Mouse (Mus musculus): Measurements from ENCODE around the gene Ap5s1.

Ap5s1 gene

DNA sequence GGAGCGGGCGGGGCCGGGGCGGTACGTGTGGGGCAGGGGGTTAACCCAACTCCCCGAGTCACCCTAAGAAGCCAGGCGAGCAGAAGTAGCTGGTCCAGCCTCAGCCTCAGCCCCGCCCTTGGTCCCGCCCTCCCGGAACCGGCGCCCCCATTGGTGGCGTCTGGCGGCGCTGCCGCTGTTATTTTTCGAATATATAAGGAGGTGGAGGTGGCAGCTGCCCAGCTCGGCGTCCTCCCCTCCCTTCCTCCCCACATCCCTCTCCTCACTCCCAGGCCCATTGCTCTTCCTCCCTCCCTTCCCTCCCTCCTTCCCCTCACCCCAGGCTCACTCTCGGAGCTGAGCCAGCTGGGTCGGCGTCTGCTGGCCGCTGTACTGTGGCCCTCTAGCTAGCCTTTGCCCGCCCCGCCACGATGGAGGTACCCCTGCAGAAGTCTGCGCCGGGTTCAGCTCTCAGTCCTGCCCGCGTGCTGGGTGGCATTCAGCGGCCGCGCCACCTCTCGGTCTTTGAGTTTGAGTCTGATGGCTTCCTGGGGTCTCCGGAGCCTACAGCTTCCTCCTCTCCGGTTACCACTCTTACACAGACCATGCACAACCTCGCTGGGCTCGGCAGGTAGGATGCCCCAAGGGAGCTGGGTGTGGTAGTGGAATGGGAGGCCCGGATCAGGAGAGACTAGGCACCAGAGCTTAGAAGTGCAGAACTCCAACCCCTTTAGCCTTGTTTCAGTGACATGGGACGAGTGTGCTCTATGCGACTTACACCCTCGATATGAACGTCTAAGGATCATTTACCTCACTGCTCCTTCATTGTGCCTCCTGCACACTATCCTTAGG, 19.9 kb upstream of the Ap5s1 start, which contains the start of the genes Cdc25b and Spef1:
TSS of gene Cdc25b (plus strand) at position 179 of the 831 bp plus-strand sequence.
TSS of gene Spef1 (minus strand) at position 512 of the 831 bp plus-strand sequence.
- DNase-seq (ENCODE audit: inconsistent age in 2 of 2, low spot score in 1 of 2) = peak; percentile 85 to 94

DNA sequence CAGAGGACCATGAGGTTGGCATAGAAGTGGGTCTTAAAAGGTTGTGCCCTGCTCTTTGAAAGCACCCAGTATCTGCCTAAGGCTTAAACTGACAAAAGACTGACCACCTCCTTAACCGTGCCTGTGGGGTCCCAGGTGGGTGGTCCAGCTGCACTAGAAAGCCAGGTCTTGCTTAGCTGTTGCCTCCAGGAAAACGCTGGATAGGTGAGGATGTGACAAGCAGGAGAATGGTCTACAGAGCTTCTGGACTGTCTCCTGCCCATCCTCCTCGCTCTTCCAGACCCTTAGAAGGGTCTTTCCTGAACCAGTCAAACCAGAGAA, 19.3 kb upstream of the Ap5s1 start:
- DNase-seq (ENCODE audit: inconsistent age in 2 of 2, low spot score in 1 of 2) = no peak

DNA sequence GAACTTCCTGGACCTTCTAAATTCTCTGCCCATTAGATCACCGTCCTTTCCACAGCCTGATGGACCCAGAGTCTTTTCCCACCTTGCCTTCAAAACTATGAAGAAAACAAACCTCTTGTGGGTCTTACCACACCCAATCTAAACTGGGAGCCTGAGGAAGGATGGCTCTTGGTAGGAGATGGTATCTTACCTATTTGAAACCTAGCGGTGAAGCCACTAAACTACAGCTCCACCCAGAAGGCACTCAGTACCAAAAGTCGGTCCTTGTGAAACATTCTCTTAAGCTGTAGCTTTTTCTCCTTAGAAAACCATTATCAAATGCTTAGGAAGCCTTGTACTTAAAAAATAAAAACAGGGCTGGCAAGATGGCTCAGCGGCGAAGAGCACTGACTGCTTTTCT, 18.6 kb upstream of the Ap5s1 start:
- no peak for DNase-seq (ENCODE audit: inconsistent age in 2 of 2, low spot score in 1 of 2)

DNA sequence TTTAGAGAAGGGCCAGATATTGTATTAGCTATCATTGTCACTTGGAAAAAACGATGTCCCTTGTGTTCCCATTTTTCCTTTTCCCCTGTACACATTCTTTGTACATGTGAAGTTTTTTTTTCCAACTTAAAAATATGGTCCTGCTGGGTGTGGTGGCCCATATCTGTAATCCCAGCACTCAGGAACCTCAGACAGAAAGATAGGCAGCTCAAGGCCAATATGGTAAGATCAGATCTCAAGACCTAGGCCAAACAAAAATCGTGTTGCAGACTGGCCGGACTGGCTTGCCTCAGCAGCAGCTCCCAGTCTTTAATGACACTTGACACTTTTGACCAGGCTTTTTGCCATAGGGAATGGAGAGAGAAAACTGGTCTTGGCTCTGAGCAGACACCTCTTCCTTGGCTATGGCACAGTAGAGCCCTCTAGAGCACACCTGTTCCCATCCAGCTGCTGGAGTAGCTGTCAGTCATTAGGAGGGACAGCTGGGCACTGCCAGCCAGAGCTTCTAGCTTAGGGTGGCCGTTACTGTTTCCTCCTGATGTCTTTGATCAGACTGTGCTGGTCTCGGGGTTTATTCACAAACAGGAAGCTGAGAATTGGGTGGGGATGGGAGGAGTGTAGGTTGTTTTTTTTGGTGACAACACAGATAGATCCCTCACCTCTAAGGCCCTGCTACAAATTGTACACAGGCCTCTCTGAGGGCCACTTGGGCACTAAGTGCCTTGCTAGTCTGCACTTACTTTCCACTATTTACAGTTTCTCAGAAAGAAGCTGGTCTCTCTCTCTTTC, 17.2 kb upstream of the Ap5s1 start:
- no peak for DNase-seq (ENCODE audit: inconsistent age in 2 of 2, low spot score in 1 of 2)

DNA sequence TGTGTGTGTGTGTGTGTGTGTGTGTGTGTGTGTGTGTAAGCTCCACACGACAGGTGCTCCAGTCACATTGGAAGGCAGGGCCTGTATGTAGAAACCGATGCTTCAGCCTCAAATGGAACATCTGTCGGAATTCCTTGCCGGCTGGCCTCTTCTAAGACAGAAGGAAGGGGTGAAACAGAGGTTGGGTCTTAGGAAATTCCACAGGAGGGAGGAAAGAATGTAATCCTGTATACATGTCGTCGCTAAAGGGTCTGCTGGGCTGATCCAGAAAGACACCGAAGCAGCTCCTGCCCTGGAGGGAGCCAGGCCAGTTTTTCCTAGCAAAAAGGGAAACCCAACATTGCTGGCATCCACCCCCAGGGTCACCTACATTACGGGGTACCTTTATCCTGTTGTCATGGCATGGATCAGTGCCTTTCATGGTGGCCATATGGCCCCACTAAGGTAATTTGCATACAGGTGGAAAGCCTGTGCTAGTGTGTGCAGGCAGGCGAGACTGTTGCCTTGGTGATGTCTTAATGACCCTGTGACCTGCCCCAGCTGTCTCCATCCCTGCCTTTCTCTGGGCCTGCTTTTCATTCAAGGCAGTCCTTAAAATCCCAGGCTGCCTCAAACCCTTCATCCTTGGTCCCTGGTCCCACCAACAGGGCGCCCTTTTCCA, 16.4 kb upstream of the Ap5s1 start:
- DNase-seq (ENCODE audit: inconsistent age in 2 of 2, low spot score in 1 of 2) = no peak

DNA sequence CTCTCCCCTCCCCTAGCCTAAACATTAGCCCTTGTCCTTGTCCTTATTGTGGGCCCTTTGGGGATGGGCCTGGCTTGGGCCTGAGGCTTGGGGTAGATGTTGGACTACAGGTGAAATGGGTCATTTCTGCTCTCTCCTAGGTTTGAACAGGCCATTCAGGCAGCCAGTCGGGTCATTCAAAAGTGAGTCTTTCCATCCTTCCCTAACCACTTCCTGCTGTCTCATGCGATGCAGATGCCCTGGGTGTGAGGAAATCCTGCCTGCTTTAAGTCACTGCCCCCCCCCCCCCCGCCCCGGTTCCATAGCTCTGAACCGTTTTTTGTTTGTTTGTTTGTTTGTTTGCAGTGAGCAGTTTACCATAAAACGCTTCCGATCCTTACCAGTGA, 15.9 kb upstream of the Ap5s1 start:
- DNase-seq (ENCODE audit: inconsistent age in 2 of 2, low spot score in 1 of 2) = no peak

DNA sequence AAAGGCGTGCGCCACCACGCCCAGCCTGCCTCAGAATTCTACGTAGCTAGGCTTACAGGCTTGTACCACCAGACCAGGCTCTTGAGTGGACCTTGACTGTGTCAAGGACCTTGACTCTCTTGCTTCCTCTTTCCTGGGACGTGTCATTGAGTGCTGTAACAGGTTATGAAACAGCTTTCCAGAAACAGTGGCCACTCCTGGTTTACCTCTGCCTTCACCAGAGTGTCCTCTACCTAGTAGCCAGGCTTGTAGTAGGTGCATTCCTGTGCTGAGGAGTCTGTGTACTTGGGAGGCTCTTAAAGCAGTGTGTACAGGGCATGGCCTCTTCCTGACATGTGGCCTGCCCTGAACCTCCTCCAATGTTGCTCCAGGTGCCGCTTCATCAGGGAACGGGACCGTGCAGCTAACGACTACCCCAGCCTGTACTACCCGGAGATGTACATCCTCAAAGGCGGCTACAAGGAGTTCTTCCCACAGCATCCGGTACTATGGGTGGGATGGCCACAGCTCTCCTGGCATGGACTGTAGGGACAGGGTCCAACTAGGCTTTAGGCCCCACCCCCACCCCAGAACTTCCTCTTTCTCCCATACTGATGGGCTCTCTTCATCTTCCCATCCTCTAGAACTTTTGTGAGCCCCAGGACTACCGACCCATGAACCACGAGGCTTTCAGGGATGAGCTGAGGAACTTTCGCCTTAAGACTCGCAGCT, 10.1 kb upstream of the Ap5s1 start:
- peak in 1 of 2 experiments; percentile 66 for DNase-seq (ENCODE audit: inconsistent age in 2 of 2, low spot score in 1 of 2)

DNA sequence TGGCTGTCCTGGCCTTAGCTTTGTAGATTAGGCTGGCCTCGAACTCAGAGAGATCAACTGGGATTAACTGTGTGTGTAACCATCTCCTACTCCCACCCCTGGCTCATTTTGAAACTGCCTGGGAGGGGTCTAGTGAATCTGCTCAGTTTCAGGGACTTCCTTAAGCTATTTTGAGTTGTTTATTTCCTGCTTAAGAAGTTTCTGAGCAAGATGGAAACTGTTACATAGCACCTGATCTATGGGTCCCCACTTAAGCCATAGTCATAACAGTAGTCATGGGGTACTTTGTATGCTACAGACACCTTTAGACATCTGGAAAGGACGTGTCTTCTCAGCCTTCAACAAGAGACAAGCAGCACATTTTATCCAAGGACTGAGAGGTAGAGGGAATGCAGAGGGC, 6.2 kb upstream of the Ap5s1 start:
- DNase-seq (ENCODE audit: inconsistent age in 2 of 2, low spot score in 1 of 2) = no peak

DNA sequence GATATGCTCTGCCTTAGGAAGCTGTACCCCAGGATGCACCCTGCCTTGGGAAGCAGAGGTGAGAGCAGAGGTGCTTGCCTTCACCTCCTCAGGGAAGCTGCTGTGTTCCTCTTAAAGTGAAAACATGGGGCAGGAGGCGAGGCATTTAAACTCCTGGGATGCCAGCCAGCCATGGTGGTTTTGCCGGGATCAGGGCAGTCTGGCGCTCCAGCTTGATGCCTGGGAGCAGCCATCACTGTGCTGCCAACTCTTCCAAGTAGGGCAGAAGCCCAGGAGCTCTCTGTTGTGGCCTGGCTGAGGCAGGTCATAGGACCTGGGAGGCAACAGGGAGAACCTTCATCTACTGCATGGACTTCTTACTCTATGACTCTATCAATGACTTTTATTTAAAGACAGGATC, 5.6 kb upstream of the Ap5s1 start:
- no peak for DNase-seq (ENCODE audit: inconsistent age in 2 of 2, low spot score in 1 of 2)

DNA sequence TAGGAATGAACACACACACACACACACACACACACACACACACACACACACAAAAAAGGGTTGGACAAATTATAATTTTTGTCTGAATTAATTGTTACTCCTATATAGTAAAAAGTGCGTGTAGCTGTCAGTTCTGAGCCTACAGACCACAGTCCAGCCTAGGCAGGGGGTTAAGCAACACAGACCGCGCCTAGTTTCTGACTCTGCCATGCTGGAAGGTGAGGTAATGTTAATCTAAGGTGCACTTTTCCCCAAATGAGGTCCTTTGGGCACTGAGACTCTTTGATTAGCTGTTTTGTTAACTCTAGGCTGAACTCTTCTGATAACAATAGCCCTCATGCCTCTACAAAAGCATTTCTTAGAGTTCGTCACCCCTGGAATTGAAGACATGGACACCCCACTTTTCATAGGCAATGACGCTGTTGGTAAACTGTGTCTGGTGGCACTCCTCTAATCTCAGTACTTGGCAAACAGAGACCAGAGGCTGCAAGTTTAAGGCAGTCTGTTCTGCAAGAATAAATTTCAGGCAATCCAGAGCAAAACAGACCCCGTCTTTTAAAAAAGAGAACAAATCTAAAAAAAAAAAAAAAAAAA, 3.0 kb upstream of the Ap5s1 start:
- DNase-seq (ENCODE audit: inconsistent age in 2 of 2, low spot score in 1 of 2) = peak in 1 of 2 experiments; percentile 55

DNA sequence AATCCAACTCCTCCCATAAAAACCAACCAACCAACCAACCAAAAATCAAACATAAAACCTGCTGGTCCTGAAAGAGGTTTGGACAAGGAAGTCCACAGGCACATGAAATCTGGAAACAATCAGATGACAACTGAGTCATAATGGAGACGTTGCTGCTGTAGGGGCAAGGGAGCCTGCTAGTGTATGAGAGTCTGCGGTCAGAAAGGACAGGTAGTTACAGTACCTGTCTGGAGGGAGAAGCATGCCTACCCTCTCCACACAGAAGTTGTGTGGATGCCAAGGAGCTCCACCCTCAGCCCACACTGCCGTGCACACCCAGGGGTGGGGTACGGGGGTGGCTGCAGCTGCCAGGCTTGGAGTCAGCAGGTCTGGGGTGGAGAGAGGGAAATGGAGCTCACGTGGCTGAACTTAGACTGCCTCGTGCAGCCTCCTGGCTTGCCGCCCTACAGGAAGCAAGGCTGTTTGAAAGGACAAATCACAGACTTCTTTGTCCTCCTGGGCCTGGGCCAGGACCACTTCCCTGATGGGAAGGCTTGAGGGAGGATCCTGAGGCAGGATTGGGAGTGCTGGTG, 2.4 kb upstream of the Ap5s1 start:
- peak; percentile 95 to 97 for DNase-seq (ENCODE audit: inconsistent age in 2 of 2, low spot score in 1 of 2)

DNA sequence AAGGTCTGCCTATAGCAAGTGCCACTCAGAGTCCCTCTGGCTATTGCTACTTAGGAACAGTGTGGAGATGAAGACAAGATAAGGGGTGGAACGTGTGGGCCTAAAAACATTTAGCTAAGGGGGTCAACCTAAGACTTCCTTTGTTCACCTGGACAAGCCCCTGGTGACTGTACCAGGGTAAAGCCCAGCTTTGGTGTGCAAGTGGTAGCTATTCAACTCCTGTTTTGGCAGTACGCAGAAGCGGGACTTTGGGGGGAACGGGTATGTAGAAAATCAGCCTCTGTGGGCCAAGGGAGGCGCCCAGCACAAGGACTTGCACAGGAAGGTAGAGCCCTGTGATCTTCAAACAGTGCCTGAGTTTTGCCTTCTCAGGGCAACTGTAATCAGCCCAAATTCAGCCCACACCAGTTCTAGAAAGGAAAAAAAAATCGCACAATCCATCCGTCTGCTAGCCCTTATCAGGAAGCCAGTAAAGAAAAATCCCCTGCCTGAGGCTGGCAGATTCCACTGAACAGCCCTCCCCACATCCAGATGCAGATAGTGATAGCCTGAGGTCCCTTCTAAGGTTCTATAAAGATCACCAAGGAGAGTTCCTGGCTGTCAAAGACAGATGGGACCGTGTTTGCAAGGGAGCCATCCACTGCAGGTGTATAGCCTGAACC, 1.2 kb upstream of the Ap5s1 start:
- DNase-seq (ENCODE audit: inconsistent age in 2 of 2, low spot score in 1 of 2) = no peak

DNA sequence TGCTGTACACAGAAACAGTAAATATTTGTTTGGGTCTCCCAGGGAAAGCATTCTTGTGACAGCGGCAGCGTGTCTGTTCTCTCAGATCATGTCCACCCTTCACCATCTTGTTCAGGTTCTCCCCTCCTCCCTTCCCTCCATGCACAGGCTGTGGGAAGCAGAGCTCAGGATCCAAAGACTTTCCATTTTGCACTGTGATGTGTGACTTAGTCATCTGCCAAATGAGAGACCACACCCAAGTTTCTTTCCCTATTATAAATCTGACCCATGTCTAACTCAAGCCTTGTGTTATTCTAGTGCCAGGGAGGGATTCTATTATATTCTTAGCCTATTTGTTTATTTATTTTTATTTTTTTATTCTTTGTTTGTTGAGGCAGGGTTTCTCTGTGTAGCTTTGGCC, 1.5 kb downstream of the Ap5s1 start:
- no peak for DNase-seq (ENCODE audit: inconsistent age in 2 of 2, low spot score in 1 of 2)

DNA sequence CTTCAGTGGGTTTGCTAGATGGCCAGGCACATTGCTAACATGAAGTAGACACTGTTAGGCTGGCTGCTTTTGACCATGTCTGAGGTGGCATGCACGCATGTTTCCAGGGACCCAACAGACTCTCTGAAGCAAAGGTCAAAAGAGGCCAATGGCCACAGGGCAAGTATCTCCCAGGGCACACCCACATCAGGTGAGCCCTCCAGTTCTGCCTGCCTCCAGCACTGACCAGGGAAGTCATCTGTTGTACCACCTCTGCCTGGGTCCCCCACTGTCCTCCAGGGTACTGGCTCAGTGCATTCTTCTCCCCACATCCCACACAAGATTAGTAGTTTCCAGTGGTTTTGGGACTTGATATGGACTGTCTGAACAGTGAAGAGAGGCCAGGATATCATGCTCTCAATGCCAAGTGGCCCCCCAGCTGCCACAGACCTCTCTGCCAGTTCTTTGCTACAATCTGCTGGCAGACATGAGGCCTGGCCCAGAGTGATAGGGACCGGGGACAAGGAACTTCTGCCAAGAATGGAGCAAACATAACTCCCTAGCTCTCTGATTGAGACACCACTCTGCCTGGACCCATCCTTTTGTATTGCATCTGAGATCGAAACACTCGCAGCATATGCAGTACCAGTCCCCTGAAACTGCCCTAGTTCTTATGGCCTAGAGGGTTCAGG, 2.4 kb downstream of the Ap5s1 start:
- no peak for DNase-seq (ENCODE audit: inconsistent age in 2 of 2, low spot score in 1 of 2)

DNA sequence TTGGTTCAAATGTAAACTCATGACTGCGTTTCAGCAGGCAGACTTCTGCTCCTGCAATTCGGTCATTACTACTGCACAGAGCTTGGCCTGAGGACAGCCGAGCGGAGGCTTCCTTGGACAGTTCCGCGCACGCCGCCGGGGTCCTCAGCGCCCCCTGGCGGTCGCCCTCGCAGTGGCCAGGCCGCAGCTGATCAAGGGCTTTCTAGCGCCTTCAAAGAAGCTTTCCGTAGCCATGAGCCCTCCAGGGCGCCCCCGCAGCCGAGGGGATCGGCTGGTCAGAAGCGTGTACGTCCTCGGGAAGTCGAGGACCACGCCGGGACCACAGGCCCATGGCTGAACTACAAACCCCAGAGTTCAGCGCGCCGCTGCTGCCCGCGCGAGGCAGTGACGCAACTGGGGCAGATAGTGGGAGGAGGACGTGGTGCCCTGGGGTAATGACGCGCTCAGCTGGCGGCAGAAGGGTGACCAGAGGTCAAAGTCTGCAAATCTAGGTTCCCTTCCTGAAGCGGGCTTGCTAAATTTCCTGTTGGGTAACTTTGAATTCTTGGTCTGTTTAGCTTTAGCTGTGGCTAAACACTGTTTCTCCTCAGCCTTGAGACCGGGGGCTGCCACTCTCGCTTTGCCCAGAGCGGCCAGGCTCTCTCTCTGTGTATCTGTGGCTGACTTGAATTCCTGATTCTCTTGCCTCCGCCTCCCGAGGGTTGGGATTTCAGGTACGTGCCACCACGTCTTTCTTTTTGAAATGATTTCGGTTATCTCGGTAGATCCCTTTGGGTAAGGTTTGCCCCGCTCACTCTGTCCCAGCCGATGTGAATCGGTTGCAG, 3.3 kb downstream of the Ap5s1 start:
- DNase-seq (ENCODE audit: inconsistent age in 2 of 2, low spot score in 1 of 2) = peak; percentile 97 to 99

DNA sequence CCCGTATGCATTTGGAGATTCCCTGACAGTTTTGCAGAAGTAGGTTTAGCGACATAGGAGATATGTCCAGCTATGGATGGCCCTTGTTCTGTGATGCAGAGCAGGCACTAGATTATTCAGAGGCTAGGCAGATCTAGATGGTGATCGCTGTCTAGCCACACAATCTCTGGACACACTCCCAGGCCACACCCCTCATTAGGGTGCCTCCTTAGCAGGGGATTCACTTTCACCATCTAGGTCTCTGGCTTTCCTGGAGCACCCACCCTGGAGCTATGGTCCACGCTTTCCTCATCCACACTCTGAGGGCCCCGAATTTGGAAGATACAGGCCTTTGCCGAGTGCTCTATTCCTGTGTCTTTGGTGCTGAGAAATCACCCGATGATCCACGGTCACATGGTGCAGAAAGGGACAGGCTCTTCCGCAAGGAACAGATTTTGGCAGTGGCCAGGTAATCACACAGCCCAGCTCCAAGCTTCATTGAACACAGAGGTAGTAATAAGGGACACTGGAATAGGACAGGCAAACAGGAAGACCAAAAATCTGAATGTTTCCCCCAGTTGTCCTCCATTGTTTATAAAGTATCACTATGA, 4.2 kb downstream of the Ap5s1 start:
- peak; percentile 55 to 84 for DNase-seq (ENCODE audit: inconsistent age in 2 of 2, low spot score in 1 of 2)

DNA sequence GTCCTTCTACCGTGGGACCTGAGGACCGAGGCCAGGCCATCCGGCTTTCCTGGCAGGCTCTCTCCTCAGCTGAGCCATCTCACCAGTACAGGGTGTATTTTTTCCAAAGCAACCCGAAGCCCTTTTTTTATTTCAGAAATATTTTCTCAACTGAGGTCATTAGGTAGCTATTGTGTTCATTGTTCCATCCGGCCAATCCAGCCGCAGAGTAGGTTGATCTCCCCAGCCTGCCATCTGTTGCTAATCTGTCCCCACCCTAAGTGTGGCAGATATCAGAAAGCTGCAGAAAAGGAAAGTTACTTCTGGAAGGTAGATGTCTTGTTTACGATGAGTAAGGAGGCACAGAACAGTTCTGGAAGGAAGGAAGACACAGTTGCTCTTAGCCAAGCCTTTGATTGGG, 6.9 kb downstream of the Ap5s1 start:
- DNase-seq (ENCODE audit: inconsistent age in 2 of 2, low spot score in 1 of 2) = no peak
